In genomic region chr1:91624531-91625300, GRCm38 (mm10) we compare ENCODE assay signal across 17 mouse cellular contexts.
DNase-seq lines count a peak whose midpoint lies in the region; ATAC-seq and TF ChIP-seq lines count a peak whose summit lies in the region.
"Had no signal": no experiment of that assay in that cellular context is flagged by ENCODE, and none has a peak within 500 bp of the region (broad histone marks: within the 10 kb centered on the region; RNA-seq: fewer than 3 reads in every experiment).

No protein-coding gene starts in this region.

- 59% methylated on average over 11 of the region's 11 CpGs for WGBS in forebrain, postnatal 0 days
- 82% methylated on average over 11 of the region's 11 CpGs for WGBS in forebrain, embryonic 12.5 days
- WGBS in neural tube, embryonic 15.5 days = 80% methylated on average over 11 of the region's 11 CpGs
- 55% methylated on average over 11 of the region's 11 CpGs for WGBS in embryonic facial prominence, embryonic 14.5 days
- 64% methylated on average over 11 of the region's 11 CpGs for WGBS in stomach, embryonic 14.5 days
- 69% methylated on average over 11 of the region's 11 CpGs for WGBS in intestine, embryonic 15.5 days

- DNase-seq in forebrain, postnatal 0 days = peak; percentile 51
- no peak for DNase-seq in neural tube, embryonic 10.5 days (ENCODE audit: extremely low spot score, low spot score)
- peak; percentile 68 for DNase-seq in embryonic facial prominence, embryonic 14.5 days (ENCODE audit: low spot score)
- no peak for DNase-seq in kidney, adult 11 months
- DNase-seq: adrenal gland, adult 2 months; B cell, adult 2 months; kidney, adult 9 months; right cerebral cortex, adult 18-20 months had no signal

- 0 out of 2 replicates have a peak overlapping the region, but pooled peaks have one; percentile 29 for H3K27ac ChIP-seq in forebrain, postnatal 0 days (ENCODE audit: low read depth, low read length)
- H3K27ac ChIP-seq in forebrain, embryonic 12.5 days = no peak overlapping the region
- H3K27ac ChIP-seq in neural tube, embryonic 15.5 days (replicated peaks) = peak overlapping the region; percentile 37; the same call in 1 of the 2 replicates
- peak overlapping the region; percentile 78 for H3K27ac ChIP-seq in embryonic facial prominence, embryonic 14.5 days (replicated peaks; ENCODE audit: low read depth, low read length)
- H3K27ac ChIP-seq in stomach, embryonic 14.5 days (ENCODE audit: low read length) = peak overlapping the region; percentile 52; the same call in 1 of the 2 replicates
- H3K27ac ChIP-seq in intestine, embryonic 15.5 days = no peak overlapping the region
- H3K27ac ChIP-seq: heart, embryonic 15.5 days; hindbrain, embryonic 15.5 days; liver, embryonic 12.5 days; neural tube, embryonic 13.5 days had no signal

- no peaks in the 10 kb centered on the region for H3K27me3 ChIP-seq in forebrain, postnatal 0 days (ENCODE audit: insufficient read depth, low read length)
- H3K27me3 ChIP-seq in forebrain, embryonic 12.5 days = no peaks in the 10 kb centered on the region
- H3K27me3 ChIP-seq in neural tube, embryonic 15.5 days (replicated peaks) = no peaks in the 10 kb centered on the region
- no peaks in the 10 kb centered on the region for H3K27me3 ChIP-seq in embryonic facial prominence, embryonic 14.5 days (replicated peaks; ENCODE audit: control insufficient read depth, insufficient read depth, low read length)
- no peaks in the 10 kb centered on the region for H3K27me3 ChIP-seq in stomach, embryonic 14.5 days (ENCODE audit: control insufficient read depth, insufficient read depth, low read length)
- H3K27me3 ChIP-seq in intestine, embryonic 15.5 days (replicated peaks) = no peaks in the 10 kb centered on the region
- H3K27me3 ChIP-seq: heart, embryonic 15.5 days; hindbrain, embryonic 15.5 days; liver, embryonic 12.5 days; neural tube, embryonic 13.5 days had no signal

- no peaks in the 10 kb centered on the region for H3K9me3 ChIP-seq in forebrain, postnatal 0 days (ENCODE audit: low read length)
- H3K9me3 ChIP-seq in forebrain, embryonic 12.5 days = no peaks in the 10 kb centered on the region
- H3K9me3 ChIP-seq in neural tube, embryonic 15.5 days (replicated peaks) = no peaks in the 10 kb centered on the region
- no peaks in the 10 kb centered on the region for H3K9me3 ChIP-seq in embryonic facial prominence, embryonic 14.5 days (ENCODE audit: control insufficient read depth, low read length)
- H3K9me3 ChIP-seq in stomach, embryonic 14.5 days (ENCODE audit: control insufficient read depth, low read depth, low read length) = no peaks in the 10 kb centered on the region
- no peaks in the 10 kb centered on the region for H3K9me3 ChIP-seq in intestine, embryonic 15.5 days
- H3K9me3 ChIP-seq: heart, embryonic 15.5 days; hindbrain, embryonic 15.5 days; liver, embryonic 12.5 days; neural tube, embryonic 13.5 days had no signal

- H3K4me3 ChIP-seq in forebrain, postnatal 0 days (ENCODE audit: low read depth, low read length) = no peak overlapping the region
- H3K4me3 ChIP-seq in forebrain, embryonic 12.5 days (replicated peaks) = no peak overlapping the region
- H3K4me3 ChIP-seq in neural tube, embryonic 15.5 days (replicated peaks) = no peak overlapping the region
- H3K4me3 ChIP-seq in embryonic facial prominence, embryonic 14.5 days (ENCODE audit: low read depth, low read length) = no peak overlapping the region
- H3K4me3 ChIP-seq in stomach, embryonic 14.5 days (ENCODE audit: low read depth, low read length) = no peak overlapping the region
- H3K4me3 ChIP-seq in intestine, embryonic 15.5 days (replicated peaks) = no peak overlapping the region
- H3K4me3 ChIP-seq: heart, embryonic 15.5 days; hindbrain, embryonic 15.5 days; liver, embryonic 12.5 days; neural tube, embryonic 13.5 days had no signal

- H3K4me1 ChIP-seq in forebrain, postnatal 0 days (ENCODE audit: insufficient read depth) = peaks cover 2% of the 10 kb centered on the region; the same call in 1 of the 2 replicates
- peaks cover 4% of the 10 kb centered on the region; the same call in 1 of the 2 replicates for H3K4me1 ChIP-seq in forebrain, embryonic 12.5 days
- H3K4me1 ChIP-seq in neural tube, embryonic 15.5 days = no peaks in the 10 kb centered on the region
- H3K4me1 ChIP-seq in embryonic facial prominence, embryonic 14.5 days (ENCODE audit: control insufficient read depth, insufficient read depth, low read length) = peaks cover 22% of the 10 kb centered on the region
- H3K4me1 ChIP-seq in stomach, embryonic 14.5 days (ENCODE audit: control insufficient read depth, insufficient read depth, low read length) = peaks cover 9% of the 10 kb centered on the region; the same call in 1 of the 2 replicates
- H3K4me1 ChIP-seq in intestine, embryonic 15.5 days (replicated peaks) = peaks cover 9% of the 10 kb centered on the region
- H3K4me1 ChIP-seq: hindbrain, embryonic 15.5 days; liver, embryonic 12.5 days; neural tube, embryonic 13.5 days had no signal

- no peak for TF ChIP-seq CTCF in forebrain, postnatal 0 days (IDR thresholded peaks at IDR 0.05; ENCODE audit: low read depth)

- ATAC-seq in forebrain, postnatal 0 days = peak; percentile 38
- no peak for ATAC-seq in forebrain, embryonic 12.5 days (ENCODE audit: low FRiP score)
- ATAC-seq in neural tube, embryonic 15.5 days (ENCODE audit: low FRiP score) = no peak
- no peak for ATAC-seq in embryonic facial prominence, embryonic 14.5 days (ENCODE audit: low read depth)
- ATAC-seq in stomach, embryonic 14.5 days (ENCODE audit: insufficient number of reproducible peaks, insufficient read depth, low FRiP score, low read depth) = no peak
- no peak for ATAC-seq in intestine, embryonic 15.5 days
- ATAC-seq: liver, embryonic 12.5 days; lung, postnatal 0 days had no signal

- H3K9ac ChIP-seq in forebrain, postnatal 0 days = no peak overlapping the region
- H3K9ac ChIP-seq in forebrain, embryonic 12.5 days = no peak overlapping the region
- H3K9ac ChIP-seq in neural tube, embryonic 15.5 days (replicated peaks) = no peak overlapping the region
- 0 out of 2 replicates have a peak overlapping the region, but pooled peaks have one; percentile 20 for H3K9ac ChIP-seq in embryonic facial prominence, embryonic 14.5 days (ENCODE audit: low read depth, low read length)
- no peak overlapping the region for H3K9ac ChIP-seq in stomach, embryonic 14.5 days (replicated peaks; ENCODE audit: low read depth, low read length)
- H3K9ac ChIP-seq in intestine, embryonic 15.5 days = no peak overlapping the region
- H3K9ac ChIP-seq: heart, embryonic 15.5 days; hindbrain, embryonic 15.5 days; liver, embryonic 12.5 days; neural tube, embryonic 13.5 days had no signal

- no peak overlapping the region for H3K4me2 ChIP-seq in forebrain, postnatal 0 days (ENCODE audit: low read depth)
- no peak overlapping the region for H3K4me2 ChIP-seq in forebrain, embryonic 12.5 days
- no peak overlapping the region for H3K4me2 ChIP-seq in neural tube, embryonic 15.5 days
- no peak overlapping the region for H3K4me2 ChIP-seq in embryonic facial prominence, embryonic 14.5 days (ENCODE audit: low read depth, low read length)
- no peak overlapping the region for H3K4me2 ChIP-seq in stomach, embryonic 14.5 days (replicated peaks; ENCODE audit: low read depth, low read length)
- H3K4me2 ChIP-seq in intestine, embryonic 15.5 days (replicated peaks) = no peak overlapping the region
- H3K4me2 ChIP-seq: heart, embryonic 15.5 days; hindbrain, embryonic 15.5 days; liver, embryonic 12.5 days; neural tube, embryonic 13.5 days had no signal

- H3K36me3 ChIP-seq in forebrain, postnatal 0 days (ENCODE audit: insufficient read depth) = no peaks in the 10 kb centered on the region
- H3K36me3 ChIP-seq in forebrain, embryonic 12.5 days (replicated peaks) = no peaks in the 10 kb centered on the region
- no peaks in the 10 kb centered on the region for H3K36me3 ChIP-seq in neural tube, embryonic 15.5 days
- H3K36me3 ChIP-seq in embryonic facial prominence, embryonic 14.5 days (ENCODE audit: control insufficient read depth, insufficient read depth, low read length) = no peaks in the 10 kb centered on the region
- no peaks in the 10 kb centered on the region for H3K36me3 ChIP-seq in stomach, embryonic 14.5 days (ENCODE audit: control insufficient read depth, insufficient read depth, low read length)
- H3K36me3 ChIP-seq in intestine, embryonic 15.5 days = no peaks in the 10 kb centered on the region
- H3K36me3 ChIP-seq: heart, embryonic 15.5 days; hindbrain, embryonic 15.5 days; liver, embryonic 12.5 days; neural tube, embryonic 13.5 days had no signal

Comparison
In these comparisons a context has a peak if more than half of its experiments do, and no peak if none do; other contexts are left out.
1. H3K27ac ChIP-seq: peak in forebrain, postnatal 0 days (single experiment), neural tube, embryonic 15.5 days (single experiment), embryonic facial prominence, embryonic 14.5 days (single experiment) and stomach, embryonic 14.5 days (single experiment); none in forebrain, embryonic 12.5 days (single experiment) and intestine, embryonic 15.5 days (single experiment).
2. DNase-seq: peak in forebrain, postnatal 0 days (single experiment) and embryonic facial prominence, embryonic 14.5 days (single experiment); none in neural tube, embryonic 10.5 days (single experiment) and kidney, adult 11 months (single experiment).